Mouse (Mus musculus): ENCODE measurements around the gene Acaca. TPM values are rescaled to one million over a fixed set of nuclear protein-coding genes. Genes with fewer than 3 reads are reported as not detected.

Gene Acaca
- polyA plus RNA-seq, 1 experiment from 2014 or later: 5.5 TPM

DNA sequence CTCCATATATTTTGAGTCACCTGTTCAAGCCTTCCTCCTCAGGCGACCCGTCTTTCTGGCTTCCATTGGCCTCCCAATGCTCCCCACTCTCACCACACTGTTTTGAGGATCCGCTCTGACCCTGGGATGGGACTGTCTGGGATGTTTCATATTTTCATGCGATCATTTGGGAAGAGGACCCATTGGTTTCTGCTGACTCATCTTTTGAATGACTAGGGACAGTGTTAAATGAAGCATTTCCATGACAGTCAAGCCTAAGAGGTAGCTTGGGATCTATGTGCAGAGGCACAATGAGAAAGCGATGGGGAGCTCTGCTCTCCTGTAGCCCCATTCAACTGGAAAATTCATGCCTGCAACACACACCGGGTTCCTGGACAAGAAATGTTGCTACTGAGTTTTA, 291.3 kb downstream of the Acaca start:
- 0 out of 2 replicates have a peak, but pooled peaks cover under 1% of the 10 kb centered on the region for H3K4me1 ChIP-seq (replicated peaks; ENCODE audit: insufficient read depth, low read length)
- DNase-seq (ENCODE audit: low spot score) (no peak), ATAC-seq (replicated peaks; ENCODE audit: low FRiP score, low read depth) (no peak)
- H3K27me3 ChIP-seq (ENCODE audit: insufficient read depth, low read length): no peaks in the 10 kb centered on the region
- no peak for TF ChIP-seq CTCF (IDR thresholded peaks at IDR 0.05; ENCODE audit: low read depth)
- WGBS: 92% methylated on average over 6 of the region's 6 CpGs
- no peak overlapping the region for H3K27ac ChIP-seq
- no peaks in the 10 kb centered on the region for H3K9me3 ChIP-seq (replicated peaks; ENCODE audit: low read length)
- H3K36me3 ChIP-seq (ENCODE audit: insufficient read depth, low read length): no peaks in the 10 kb centered on the region
- no peak overlapping the region for H3K4me3 ChIP-seq (replicated peaks; ENCODE audit: low read depth, low read length)
- no peak overlapping the region for H3K4me2 ChIP-seq (ENCODE audit: low read length)
- H3K9ac ChIP-seq (ENCODE audit: low read depth, low read length): no peak overlapping the region

DNA sequence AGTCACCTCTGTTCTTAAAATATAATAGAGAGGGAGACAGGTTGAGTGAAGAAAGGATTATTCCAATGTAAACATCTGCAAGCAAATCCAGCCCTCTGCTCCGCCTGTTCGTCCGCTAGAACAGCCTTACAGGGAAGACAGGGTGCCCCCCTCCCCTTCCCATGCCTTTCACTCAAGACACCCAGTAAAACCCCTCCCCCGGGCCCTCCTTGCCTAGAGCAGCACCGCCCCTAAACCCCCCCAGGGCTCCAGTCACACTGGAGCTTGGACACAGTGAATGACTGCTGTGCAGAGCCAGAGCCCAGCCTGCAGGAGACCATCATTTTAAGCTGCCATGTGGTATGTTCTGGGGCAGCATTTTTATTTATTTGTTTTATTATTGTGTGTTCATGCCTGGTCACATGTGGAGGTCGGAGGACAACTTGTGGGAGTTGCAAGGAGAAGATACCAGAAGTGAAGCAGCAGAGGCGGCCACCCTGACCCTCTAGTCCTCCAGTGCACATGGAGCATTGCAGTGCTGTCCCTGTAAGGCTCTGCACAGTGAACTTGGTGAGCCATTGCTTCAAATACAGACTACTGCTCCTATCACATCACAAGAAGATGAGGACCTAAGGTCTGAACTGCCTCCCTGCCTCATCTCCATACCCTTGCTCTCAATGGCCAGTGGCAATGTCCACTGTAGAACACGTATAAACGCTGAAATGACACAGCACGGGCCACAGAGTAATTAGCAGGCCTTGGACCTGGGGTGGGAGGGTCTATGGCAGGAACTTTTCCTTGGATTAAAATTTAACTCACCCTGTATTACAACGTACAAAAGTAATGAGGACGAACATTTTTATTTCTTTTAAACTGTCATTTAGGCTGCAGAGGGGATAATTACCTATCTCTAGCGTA, 296.5 kb downstream of the Acaca start:
- Histone ChIP-seq H3K36me3 (ENCODE audit: insufficient read depth, low read length) (no peaks in the 10 kb centered on the region), H3K4me2 (ENCODE audit: low read length) (no peak overlapping the region), H3K27ac (no peak overlapping the region), H3K4me1 (replicated peaks; ENCODE audit: insufficient read depth, low read length) (0 out of 2 replicates have a peak, but pooled peaks cover 3% of the 10 kb centered on the region), H3K27me3 (ENCODE audit: insufficient read depth, low read length) (no peaks in the 10 kb centered on the region), H3K4me3 (replicated peaks; ENCODE audit: low read depth, low read length) (no peak overlapping the region), H3K9ac (ENCODE audit: low read depth, low read length) (no peak overlapping the region), H3K9me3 (replicated peaks; ENCODE audit: low read length) (no peaks in the 10 kb centered on the region)
- DNase-seq (ENCODE audit: low spot score) (peak; percentile 5), ATAC-seq (replicated peaks; ENCODE audit: low FRiP score, low read depth) (no peak)
- no peak for TF ChIP-seq CTCF (IDR thresholded peaks at IDR 0.05; ENCODE audit: low read depth)
- 52% methylated on average over 13 of the region's 13 CpGs for whole genome bisulfite sequencing

DNA sequence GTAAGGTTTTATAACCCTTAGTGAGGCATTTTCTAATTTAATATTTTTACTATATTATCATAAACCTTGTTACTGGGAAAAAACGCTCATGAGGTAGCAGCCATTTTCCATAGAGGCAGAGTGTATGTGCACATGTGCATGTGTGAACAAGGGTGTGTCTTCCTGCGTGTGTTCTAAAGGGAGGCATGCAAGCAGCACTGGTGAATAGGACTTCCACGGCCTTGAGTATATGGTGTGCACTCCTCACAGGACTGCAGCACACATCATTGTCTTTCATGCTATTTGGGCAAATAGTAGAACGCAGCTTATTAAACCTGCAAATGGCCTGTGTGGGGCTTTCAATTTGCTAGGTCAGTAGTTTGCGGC, 297.1 kb downstream of the Acaca start:
- 90% methylated on average over 5 of the region's 5 CpGs for WGBS

DNA sequence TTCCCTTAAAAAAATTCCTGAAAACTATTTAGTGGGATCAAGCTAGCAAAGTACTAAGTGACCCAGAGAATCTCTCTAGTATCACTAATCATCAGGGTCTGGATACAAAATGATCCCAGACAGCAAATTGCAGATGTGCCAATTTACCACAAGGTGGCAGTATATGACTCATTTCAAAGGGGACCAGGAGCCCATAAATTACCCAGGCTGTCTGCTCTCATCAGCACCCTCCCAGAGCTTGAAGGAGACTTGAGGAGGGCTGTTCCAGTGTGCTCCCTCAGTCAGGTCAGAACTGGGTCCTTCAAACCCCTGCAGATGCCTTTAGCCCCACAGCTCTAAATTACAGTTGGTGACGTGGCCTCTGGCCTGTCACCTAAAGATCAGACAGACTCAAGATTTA, 300.1 kb downstream of the Acaca start:
- H3K9me3 ChIP-seq (replicated peaks; ENCODE audit: low read length): no peaks in the 10 kb centered on the region
- H3K27me3 ChIP-seq (ENCODE audit: insufficient read depth, low read length): no peaks in the 10 kb centered on the region
- DNase-seq (ENCODE audit: low spot score): peak; percentile 89
- H3K4me3 ChIP-seq (replicated peaks; ENCODE audit: low read depth, low read length): no peak overlapping the region
- peak; percentile 88 for TF ChIP-seq CTCF (IDR thresholded peaks at IDR 0.05; ENCODE audit: low read depth)
- no peak overlapping the region for H3K9ac ChIP-seq (ENCODE audit: low read depth, low read length)
- H3K27ac ChIP-seq: no peak overlapping the region
- ATAC-seq (replicated peaks; ENCODE audit: low FRiP score, low read depth): no peak; the same call in 1 of the 2 replicates
- no peak overlapping the region for H3K4me2 ChIP-seq (ENCODE audit: low read length)
- H3K36me3 ChIP-seq (ENCODE audit: insufficient read depth, low read length): no peaks in the 10 kb centered on the region
- H3K4me1 ChIP-seq (replicated peaks; ENCODE audit: insufficient read depth, low read length): 0 out of 2 replicates have a peak, but pooled peaks cover 3% of the 10 kb centered on the region
- 61% methylated on average over 1 of the region's 1 CpGs for WGBS

More for the DNA sequence above, 297.1 kb downstream of the Acaca start:
- Histone ChIP-seq H3K36me3 (ENCODE audit: insufficient read depth, low read length) (no peaks in the 10 kb centered on the region), H3K9me3 (replicated peaks; ENCODE audit: low read length) (no peaks in the 10 kb centered on the region), H3K27ac (no peak overlapping the region), H3K4me2 (ENCODE audit: low read length) (no peak overlapping the region), H3K4me3 (replicated peaks; ENCODE audit: low read depth, low read length) (no peak overlapping the region), H3K4me1 (replicated peaks; ENCODE audit: insufficient read depth, low read length) (0 out of 2 replicates have a peak, but pooled peaks cover 3% of the 10 kb centered on the region), H3K9ac (ENCODE audit: low read depth, low read length) (no peak overlapping the region), H3K27me3 (ENCODE audit: insufficient read depth, low read length) (no peaks in the 10 kb centered on the region)
- DNase-seq (ENCODE audit: low spot score) (no peak), ATAC-seq (replicated peaks; ENCODE audit: low FRiP score, low read depth) (no peak)
- no peak for TF ChIP-seq CTCF (IDR thresholded peaks at IDR 0.05; ENCODE audit: low read depth)

- no peak overlapping the region for H3K4me2 ChIP-seq (ENCODE audit: low read length)
- no peak overlapping the region for H3K27ac ChIP-seq
- DNase-seq (ENCODE audit: low spot score): no peak
- no peak for ATAC-seq (replicated peaks; ENCODE audit: low FRiP score, low read depth)
- 0 out of 2 replicates have a peak, but pooled peaks cover 3% of the 10 kb centered on the region for H3K4me1 ChIP-seq (replicated peaks; ENCODE audit: insufficient read depth, low read length)
- WGBS: 66% methylated on average over 4 of the region's 4 CpGs
- no peaks in the 10 kb centered on the region for H3K27me3 ChIP-seq (ENCODE audit: insufficient read depth, low read length)
- H3K4me3 ChIP-seq (replicated peaks; ENCODE audit: low read depth, low read length): no peak overlapping the region
- H3K9ac ChIP-seq (ENCODE audit: low read depth, low read length): no peak overlapping the region
- H3K36me3 ChIP-seq (ENCODE audit: insufficient read depth, low read length): no peaks in the 10 kb centered on the region
- TF ChIP-seq CTCF (IDR thresholded peaks at IDR 0.05; ENCODE audit: low read depth): no peak
- no peaks in the 10 kb centered on the region for H3K9me3 ChIP-seq (replicated peaks; ENCODE audit: low read length)
Observed at GRCm38 (mm10) chr11:84430336-84430735, 300.9 kb downstream of the Acaca start.

DNA sequence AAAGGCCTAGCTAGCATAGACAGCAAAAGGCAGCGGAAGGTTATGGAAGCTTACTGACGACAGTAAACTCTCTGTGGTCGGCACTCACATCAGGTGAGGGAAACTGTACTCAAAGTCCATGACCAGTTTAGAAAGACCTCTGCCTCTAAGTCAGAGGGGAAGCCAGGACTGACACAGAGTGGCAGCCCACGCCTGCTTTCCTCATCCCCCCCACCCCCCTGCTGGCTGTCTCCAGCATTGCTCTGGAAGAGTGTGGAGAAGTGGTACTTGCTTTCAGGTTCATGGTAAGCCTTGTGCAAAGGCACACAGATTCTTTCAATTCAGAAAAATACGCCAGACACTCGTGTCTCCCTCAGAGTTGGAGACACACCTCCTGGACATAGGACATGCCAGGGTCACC, 305.4 kb downstream of the Acaca start:
- Histone ChIP-seq H3K36me3 (ENCODE audit: insufficient read depth, low read length) (0 out of 2 replicates have a peak, but pooled peaks cover 4% of the 10 kb centered on the region), H3K4me2 (ENCODE audit: low read length) (no peak overlapping the region), H3K27ac (no peak overlapping the region), H3K4me1 (replicated peaks; ENCODE audit: insufficient read depth, low read length) (no peaks in the 10 kb centered on the region), H3K27me3 (ENCODE audit: insufficient read depth, low read length) (no peaks in the 10 kb centered on the region), H3K9ac (ENCODE audit: low read depth, low read length) (no peak overlapping the region), H3K9me3 (replicated peaks; ENCODE audit: low read length) (no peaks in the 10 kb centered on the region), H3K4me3 (replicated peaks; ENCODE audit: low read depth, low read length) (no peak overlapping the region)
- peak; percentile 42; the same call in 1 of the 2 replicates for TF ChIP-seq CTCF (IDR thresholded peaks at IDR 0.05; ENCODE audit: low read depth)
- WGBS: 70% methylated on average over 6 of the region's 6 CpGs
- ATAC-seq (replicated peaks; ENCODE audit: low FRiP score, low read depth) (no peak), DNase-seq (ENCODE audit: low spot score) (no peak)

Measured in kidney, postnatal 0 days (tissue).